Mouse (Mus musculus) CH12.LX (cell line): ENCODE measurements around the gene Cntn4.

Source experiments
- CHD1 ChIP-seq: IDR thresholded peaks from 2 replicates; pipeline ENCODE4 v1.6.1; 2012; ENCODE audit warnings: low read depth, low read length, improper control_type of control experiment, inconsistent platforms
- CTCF ChIP-seq, 2 experiments: IDR thresholded peaks in 1 of 2; conservative IDR thresholded peaks in 1 of 2; 2 replicates each; pipeline ENCODE4 v1.5.1; 2011 to 2012; ENCODE audit warnings: low read depth in 2 of 2, low read length in 2 of 2, improper control_type of control experiment in 1 of 2, inconsistent platforms in 1 of 2, mild to moderate bottlenecking in 1 of 2, moderate library complexity in 1 of 2
- E2F4 ChIP-seq: IDR thresholded peaks from 2 replicates; pipeline ENCODE4 v1.6.1; 2011; ENCODE audit warnings: low read depth, low read length, improper control_type of control experiment; ENCODE audit not compliant: insufficient replicate concordance
- EP300 ChIP-seq: IDR thresholded peaks from 2 replicates; pipeline ENCODE4 v1.6.1; 2011; ENCODE audit warnings: low read length, improper control_type of control experiment
- ETS1 ChIP-seq: conservative IDR thresholded peaks from 2 replicates; pipeline ENCODE4 v1.6.1; 2012; ENCODE audit warnings: low read depth, mild to moderate bottlenecking, inconsistent platforms, low read length, improper control_type of control experiment, moderate library complexity
- MAFK ChIP-seq: IDR thresholded peaks from 2 replicates; pipeline ENCODE4 v1.6.1; 2011; ENCODE audit warnings: low read length, improper control_type of control experiment; ENCODE audit not compliant: insufficient replicate concordance
- MXI1 ChIP-seq: IDR thresholded peaks from 2 replicates; pipeline ENCODE4 v1.6.1; 2011; ENCODE audit warnings: mild to moderate bottlenecking, low read depth, low read length, improper control_type of control experiment
- PAX5 ChIP-seq: IDR thresholded peaks from 2 replicates; pipeline ENCODE4 v1.6.1; 2012; ENCODE audit warnings: low read length, inconsistent platforms, mixed read lengths
- POLR2A ChIP-seq: IDR thresholded peaks from 2 replicates; pipeline ENCODE4 v1.6.1; 2011; ENCODE audit warnings: low read depth, mild to moderate bottlenecking, improper control_type of control experiment, low read length
- RAD21 ChIP-seq: IDR thresholded peaks from 2 replicates; pipeline ENCODE4 v1.6.1; 2011; ENCODE audit warnings: low read depth, mild to moderate bottlenecking, low read length, improper control_type of control experiment, moderate library complexity
- TBP ChIP-seq: conservative IDR thresholded peaks from 2 replicates; pipeline ENCODE4 v1.6.1; 2011; ENCODE audit warnings: low read depth, low read length, improper control_type of control experiment
- UBTF ChIP-seq: IDR thresholded peaks from 2 replicates; pipeline ENCODE4 v1.6.1; 2012; ENCODE audit warnings: low read depth, mild to moderate bottlenecking, inconsistent platforms, low read length, improper control_type of control experiment, moderate library complexity
- ZC3H11A ChIP-seq: IDR thresholded peaks from 2 replicates; pipeline ENCODE4 v1.6.1; 2012; ENCODE audit warnings: low read depth, mild to moderate bottlenecking, inconsistent platforms, low read length, improper control_type of control experiment

DNA sequence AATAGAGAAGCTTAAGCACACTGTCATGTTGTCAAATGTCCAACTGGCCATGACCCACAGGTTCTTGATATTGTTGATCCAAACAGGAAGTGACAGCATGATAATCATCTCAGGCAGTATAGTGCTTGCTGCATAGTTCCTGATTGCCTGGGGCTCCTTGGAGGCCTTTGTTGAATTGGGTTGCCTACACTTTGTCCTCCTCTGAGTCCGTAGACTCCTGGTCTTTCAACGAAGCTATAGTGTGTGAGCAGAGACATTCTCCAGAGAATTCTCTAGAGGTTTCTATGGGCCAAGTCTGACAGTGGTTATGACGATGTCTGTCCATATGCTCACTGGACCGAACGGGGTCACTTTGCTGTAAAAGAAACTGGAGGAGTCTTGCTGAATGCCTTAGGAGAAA, 5.8 kb downstream of the Cntn4 start:
- TF ChIP-seq ETS1 (no peak), TBP (no peak), EP300 (no peak), POLR2A (no peak), CTCF (conservative IDR thresholded peaks at IDR 0.05 in 1 of 2, IDR thresholded peaks at IDR 0.05 in 1 of 2; ENCODE audit: low read depth in 2 of 2, low read length in 2 of 2) (no peak), MXI1 (no peak), RAD21 (no peak), CHD1 (no peak), MAFK (no peak), E2F4 (no peak), UBTF (no peak), ZC3H11A (no peak), PAX5 (no peak)
